Mouse (Mus musculus) spleen, postnatal 10 days (tissue): ENCODE data around the gene Dynlt1b.
"Not testable (repeated sequence)": the region's sequence is repeated elsewhere in the genome, so short reads cannot be mapped to it uniquely, and the experiment has no call there.

Source experiments
- DNase-seq, 2 experiments: peaks; one replicate each; pipeline ENCODE4 v3.0.0; 2021 to 2022; ENCODE audit warnings: low spot score in 2 of 2

The Dynlt1b gene

GRCm38 (mm10) chr17:6461083-6461595, 31.2 kb downstream of the Dynlt1b start:
- DNase-seq = not testable (repeated sequence)

GRCm38 (mm10) chr17:6465735-6466134, 35.8 kb downstream of the Dynlt1b start:
- not testable (repeated sequence) for DNase-seq

- not testable (repeated sequence) for DNase-seq
Measured at GRCm38 (mm10) chr17:6467638-6468461, 37.9 kb downstream of the Dynlt1b start.

- not testable (repeated sequence) for DNase-seq
Measured at GRCm38 (mm10) chr17:6470031-6470430, 40.1 kb downstream of the Dynlt1b start.

GRCm38 (mm10) chr17:6470671-6471070, 40.8 kb downstream of the Dynlt1b start:
- DNase-seq = not testable (repeated sequence)

GRCm38 (mm10) chr17:6475270-6475669, 45.4 kb downstream of the Dynlt1b start:
- DNase-seq = not testable (repeated sequence)

- not testable (repeated sequence) for DNase-seq
Measured at GRCm38 (mm10) chr17:6475913-6476312, 46.0 kb downstream of the Dynlt1b start.

GRCm38 (mm10) chr17:6476495-6476947, 46.6 kb downstream of the Dynlt1b start:
- DNase-seq = not testable (repeated sequence)

GRCm38 (mm10) chr17:6477026-6477425, 47.1 kb downstream of the Dynlt1b start:
- DNase-seq = not testable (repeated sequence)

- DNase-seq = not testable (repeated sequence)
Measured at GRCm38 (mm10) chr17:6480855-6481589, 51.1 kb downstream of the Dynlt1b start.

- DNase-seq = not testable (repeated sequence)
Measured at GRCm38 (mm10) chr17:6481590-6481963, 51.7 kb downstream of the Dynlt1b start.

- not testable (repeated sequence) for DNase-seq
Measured at GRCm38 (mm10) chr17:6482248-6482647, 52.3 kb downstream of the Dynlt1b start.
